Mouse (Mus musculus): ENCODE measurements at regions not wholly inside any gene's neighbourhood (a gene's known extent, or its start where the extent isn't known, plus 50 kb on each side); places are given as distances from the start of the nearest gene placed in this dataset.
A peak's percentile ranks its signal among the peaks of the same experiment; 100 is the strongest.

DNA sequence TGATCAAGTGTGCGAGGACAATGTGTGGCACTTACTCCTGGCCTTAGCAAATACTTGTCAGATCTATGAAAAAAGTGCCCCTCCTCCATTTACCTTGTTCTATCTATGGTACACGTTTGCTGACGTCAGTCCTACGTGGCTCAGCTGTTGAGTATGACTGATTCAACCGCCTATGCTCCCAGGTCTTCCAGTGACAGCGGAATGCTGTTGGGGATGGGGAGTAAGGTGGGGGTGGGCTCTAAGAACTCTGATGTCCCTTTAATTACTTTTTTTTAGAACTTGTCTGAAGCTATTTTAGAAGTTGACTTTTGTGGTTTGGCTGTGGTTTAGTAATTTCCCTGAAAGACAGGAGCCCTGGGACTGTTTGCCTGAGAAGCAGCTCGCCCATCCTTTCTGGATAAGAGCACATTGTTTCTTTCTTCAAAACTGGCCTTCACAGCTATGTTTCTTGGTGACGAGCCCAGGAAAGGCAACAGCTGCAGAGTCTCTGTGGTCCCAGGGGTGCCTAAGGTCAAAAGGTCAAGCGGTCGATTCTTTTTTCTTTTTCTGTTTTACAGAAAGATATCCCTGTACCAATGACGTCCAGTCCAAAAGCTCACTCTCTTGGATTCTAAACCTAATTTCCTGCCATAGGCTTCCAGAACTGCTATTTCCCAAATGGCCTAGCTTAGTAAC, 157.5 kb upstream of the Serpine2 start:
- no peaks in the 10 kb centered on the region for H3K9me3 ChIP-seq (ENCODE audit: low read length)
- H3K27ac ChIP-seq (ENCODE audit: low read depth, low read length): no peak overlapping the region
- no peaks in the 10 kb centered on the region for H3K27me3 ChIP-seq (ENCODE audit: insufficient read depth, low read length)
- H3K4me3 ChIP-seq (ENCODE audit: low read depth, low read length): no peak overlapping the region
- TF ChIP-seq CTCF (IDR thresholded peaks at IDR 0.05; ENCODE audit: low read depth): no peak
- no peaks in the 10 kb centered on the region for H3K4me1 ChIP-seq (ENCODE audit: insufficient read depth)
- WGBS: 82% methylated on average over 11 of the region's 11 CpGs
- no peak for DNase-seq
- H3K9ac ChIP-seq: no peak overlapping the region
- H3K4me2 ChIP-seq (ENCODE audit: low read depth): no peak overlapping the region
- H3K36me3 ChIP-seq (ENCODE audit: insufficient read depth): no peaks in the 10 kb centered on the region
- no peak for ATAC-seq

DNA sequence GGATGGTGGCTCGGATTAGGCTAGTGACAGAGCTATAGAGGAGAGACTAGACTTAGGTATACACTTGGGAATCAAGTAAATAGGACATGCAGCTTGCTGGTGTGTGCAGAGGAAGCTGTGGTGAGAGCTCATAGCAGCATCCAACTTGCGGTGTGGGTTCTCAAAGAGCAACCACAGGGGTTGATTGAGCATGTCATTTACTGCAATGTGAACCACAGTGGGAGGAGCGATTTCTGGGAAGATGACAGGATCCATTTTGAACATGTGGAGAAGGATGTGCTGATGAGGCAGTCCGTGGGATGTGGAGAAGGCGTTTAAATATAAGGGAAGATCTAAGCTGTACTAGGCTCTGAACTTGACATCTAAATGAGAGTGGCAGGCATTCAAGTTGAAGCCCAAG, 154.5 kb upstream of the Serpine2 start:
- no peak for ATAC-seq
- no peak overlapping the region for H3K4me3 ChIP-seq (ENCODE audit: low read depth, low read length)
- no peak for DNase-seq
- WGBS: 87% methylated on average over 5 of the region's 5 CpGs
- no peak overlapping the region for H3K4me2 ChIP-seq (ENCODE audit: low read depth)
- H3K4me1 ChIP-seq (ENCODE audit: insufficient read depth): no peaks in the 10 kb centered on the region
- H3K9ac ChIP-seq: no peak overlapping the region
- no peaks in the 10 kb centered on the region for H3K36me3 ChIP-seq (ENCODE audit: insufficient read depth)
- TF ChIP-seq CTCF (IDR thresholded peaks at IDR 0.05; ENCODE audit: low read depth): no peak
- H3K27me3 ChIP-seq (ENCODE audit: insufficient read depth, low read length): no peaks in the 10 kb centered on the region
- H3K27ac ChIP-seq (ENCODE audit: low read depth, low read length): no peak overlapping the region
- H3K9me3 ChIP-seq (ENCODE audit: low read length): no peaks in the 10 kb centered on the region

DNA sequence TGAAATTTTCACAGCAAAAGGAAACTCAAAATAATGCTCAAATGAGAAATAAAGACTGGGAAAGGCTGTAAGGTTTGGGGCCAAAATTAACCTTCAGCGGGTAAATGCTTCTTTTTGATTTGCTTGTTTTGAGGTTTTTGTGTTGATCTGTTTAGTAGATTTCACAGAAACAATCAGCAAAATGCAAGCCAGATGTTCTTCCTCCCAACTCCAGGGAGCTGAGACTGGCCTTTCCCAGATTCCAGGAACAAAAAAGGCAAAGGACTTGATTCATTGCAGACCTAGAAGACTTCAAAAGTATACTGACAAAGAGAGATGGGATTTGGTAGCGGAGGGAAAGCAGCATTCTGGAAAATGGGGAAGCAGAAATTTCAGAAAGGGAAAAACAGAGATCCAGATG, 153.6 kb upstream of the Serpine2 start:
- ATAC-seq: no peak
- H3K9ac ChIP-seq: no peak overlapping the region
- no peak for DNase-seq
- no peaks in the 10 kb centered on the region for H3K27me3 ChIP-seq (ENCODE audit: insufficient read depth, low read length)
- WGBS: 88% methylated on average over 2 of the region's 2 CpGs
- H3K9me3 ChIP-seq (ENCODE audit: low read length): no peaks in the 10 kb centered on the region
- no peak overlapping the region for H3K4me3 ChIP-seq (ENCODE audit: low read depth, low read length)
- no peaks in the 10 kb centered on the region for H3K4me1 ChIP-seq (ENCODE audit: insufficient read depth)
- H3K27ac ChIP-seq (ENCODE audit: low read depth, low read length): no peak overlapping the region
- TF ChIP-seq CTCF (IDR thresholded peaks at IDR 0.05; ENCODE audit: low read depth): no peak
- no peak overlapping the region for H3K4me2 ChIP-seq (ENCODE audit: low read depth)
- no peaks in the 10 kb centered on the region for H3K36me3 ChIP-seq (ENCODE audit: insufficient read depth)

DNA sequence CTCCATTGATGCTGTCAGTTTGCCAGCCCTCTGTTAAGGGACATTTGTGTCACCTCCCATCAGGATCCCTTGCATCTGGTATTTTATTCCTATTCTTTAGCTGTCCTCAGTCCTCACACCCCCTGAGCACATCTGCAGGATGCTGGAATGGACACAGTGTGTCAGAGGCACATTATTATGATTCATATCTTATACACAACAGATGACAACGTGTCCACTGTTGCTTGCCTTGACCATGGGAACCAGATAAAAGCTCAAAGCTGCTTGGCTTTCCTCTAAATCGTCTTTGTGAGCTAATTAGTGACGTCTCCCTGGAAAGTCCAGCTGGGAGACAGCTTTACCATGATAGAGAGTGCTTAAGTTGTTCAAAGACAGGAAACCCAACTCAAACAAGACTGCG, 149.7 kb upstream of the Serpine2 start:
- Histone ChIP-seq H3K9me3 (ENCODE audit: low read length) (no peaks in the 10 kb centered on the region), H3K4me3 (ENCODE audit: low read depth, low read length) (no peak overlapping the region), H3K4me2 (ENCODE audit: low read depth) (no peak overlapping the region), H3K27me3 (ENCODE audit: insufficient read depth, low read length) (no peaks in the 10 kb centered on the region), H3K27ac (ENCODE audit: low read depth, low read length) (no peak overlapping the region), H3K36me3 (ENCODE audit: insufficient read depth) (no peaks in the 10 kb centered on the region), H3K9ac (no peak overlapping the region), H3K4me1 (ENCODE audit: insufficient read depth) (no peaks in the 10 kb centered on the region)
- ATAC-seq (no peak), DNase-seq (no peak)
- TF ChIP-seq CTCF (IDR thresholded peaks at IDR 0.05; ENCODE audit: low read depth): no peak
- 33% methylated on average over 4 of the region's 4 CpGs for WGBS

DNA sequence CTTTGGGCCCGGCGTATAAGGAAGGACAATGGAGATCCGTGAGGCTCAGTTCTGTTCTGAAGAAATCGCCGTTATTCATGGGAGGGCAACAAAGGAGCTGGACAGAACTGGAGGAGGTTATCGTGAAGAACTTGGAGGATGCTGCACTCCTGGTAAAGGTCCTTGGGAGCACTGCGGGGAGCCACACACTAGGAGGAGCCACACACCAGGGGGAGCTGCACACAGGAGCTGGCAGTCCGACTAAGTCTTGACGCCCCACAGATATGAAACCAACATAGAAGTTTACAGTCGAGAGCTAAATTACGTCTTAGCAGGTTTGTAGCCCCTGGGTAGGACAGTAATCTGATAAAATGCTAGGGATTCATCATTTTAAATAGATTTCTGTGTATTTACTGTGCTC, 138.1 kb upstream of the Serpine2 start:
- 80% methylated on average over 11 of the region's 11 CpGs for WGBS
- Histone ChIP-seq H3K4me2 (ENCODE audit: low read depth) (no peak overlapping the region), H3K27ac (ENCODE audit: low read depth, low read length) (no peak overlapping the region), H3K9me3 (ENCODE audit: low read length) (no peaks in the 10 kb centered on the region), H3K4me1 (ENCODE audit: insufficient read depth) (no peaks in the 10 kb centered on the region), H3K9ac (no peak overlapping the region), H3K36me3 (ENCODE audit: insufficient read depth) (no peaks in the 10 kb centered on the region), H3K27me3 (ENCODE audit: insufficient read depth, low read length) (no peaks in the 10 kb centered on the region), H3K4me3 (ENCODE audit: low read depth, low read length) (no peak overlapping the region)
- no peak for ATAC-seq
- no peak for DNase-seq
- TF ChIP-seq CTCF (IDR thresholded peaks at IDR 0.05; ENCODE audit: low read depth): peak; percentile 27; the same call in 1 of the 2 replicates

DNA sequence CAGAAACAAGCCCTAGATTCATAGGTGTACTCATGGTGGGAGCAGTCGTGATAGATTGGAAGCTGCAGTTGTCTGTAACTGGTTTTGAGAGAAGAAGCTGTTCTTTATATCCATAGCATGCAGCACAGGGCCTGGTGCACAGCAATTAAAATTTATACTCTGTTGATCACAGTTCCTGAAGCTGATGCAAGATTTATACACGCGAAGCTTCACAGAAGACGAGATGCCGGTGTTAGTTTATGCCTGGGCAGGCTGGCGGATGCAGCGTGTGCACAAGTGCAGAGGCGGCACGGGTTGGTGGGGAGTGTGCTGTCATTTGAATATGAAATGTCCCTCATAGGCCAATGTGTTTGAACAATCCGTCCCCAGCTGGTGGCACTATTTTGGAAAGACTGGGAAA, 136.9 kb upstream of the Serpine2 start:
- Histone ChIP-seq H3K36me3 (ENCODE audit: insufficient read depth) (no peaks in the 10 kb centered on the region), H3K9me3 (ENCODE audit: low read length) (no peaks in the 10 kb centered on the region), H3K9ac (no peak overlapping the region), H3K4me2 (ENCODE audit: low read depth) (no peak overlapping the region), H3K27ac (ENCODE audit: low read depth, low read length) (no peak overlapping the region), H3K4me3 (ENCODE audit: low read depth, low read length) (no peak overlapping the region), H3K27me3 (ENCODE audit: insufficient read depth, low read length) (no peaks in the 10 kb centered on the region), H3K4me1 (ENCODE audit: insufficient read depth) (no peaks in the 10 kb centered on the region)
- 91% methylated on average over 10 of the region's 10 CpGs for WGBS
- no peak for DNase-seq
- no peak for ATAC-seq
- no peak for TF ChIP-seq CTCF (IDR thresholded peaks at IDR 0.05; ENCODE audit: low read depth)

DNA sequence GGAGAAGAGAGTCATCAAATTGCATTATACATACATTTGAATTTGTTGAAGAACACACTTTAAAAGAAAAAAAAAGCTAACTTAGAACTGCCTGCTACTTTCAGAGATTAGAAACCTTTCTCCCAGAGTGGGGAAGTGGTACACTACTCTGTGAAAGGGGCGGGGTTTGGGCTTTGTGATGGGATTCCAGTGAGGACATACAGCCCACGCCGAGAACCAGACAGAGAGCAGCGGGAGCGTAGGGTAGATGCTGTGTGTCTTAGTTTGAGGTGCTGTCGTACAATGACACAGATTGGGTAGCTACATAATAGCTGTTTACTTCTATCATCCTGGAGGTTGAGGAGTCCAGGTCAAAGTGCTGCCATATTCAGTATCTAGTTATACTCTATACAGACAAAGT, 136.5 kb upstream of the Serpine2 start:
- Histone ChIP-seq H3K27ac (ENCODE audit: low read depth, low read length) (no peak overlapping the region), H3K4me1 (ENCODE audit: insufficient read depth) (no peaks in the 10 kb centered on the region), H3K4me3 (ENCODE audit: low read depth, low read length) (no peak overlapping the region), H3K36me3 (ENCODE audit: insufficient read depth) (no peaks in the 10 kb centered on the region), H3K9me3 (ENCODE audit: low read length) (no peaks in the 10 kb centered on the region), H3K4me2 (ENCODE audit: low read depth) (no peak overlapping the region), H3K27me3 (ENCODE audit: insufficient read depth, low read length) (no peaks in the 10 kb centered on the region), H3K9ac (no peak overlapping the region)
- DNase-seq (no peak), ATAC-seq (no peak)
- no peak for TF ChIP-seq CTCF (IDR thresholded peaks at IDR 0.05; ENCODE audit: low read depth)
- WGBS: 95% methylated on average over 6 of the region's 6 CpGs
